Mouse (Mus musculus) stomach, embryonic 16.5 days (tissue): ENCODE data around the gene Gm9513. TPM values are rescaled to one million over a fixed set of nuclear protein-coding genes. Genes with fewer than 3 reads are reported as not detected.

Experiments used
- ATAC-seq: fragments of 200-750 bp; cut with Nextera tagmentation; 2 replicates; pipeline ENCODE4 v1.8.0; 2017; ENCODE audit warnings: moderate number of reproducible peaks, moderate TSS enrichment; ENCODE audit not compliant: insufficient read depth, low FRiP score
- H3K27ac ChIP-seq: fragments of 300-500 bp; sonication (generic); 2 replicates; pipeline ENCODE4 v1.5.1; 2014; ENCODE audit warnings: low read length
- H3K27me3 ChIP-seq: fragments of 300-500 bp; sonication (generic); 2 replicates; pipeline ENCODE4 v1.6.1; 2014; ENCODE audit warnings: low read length, control low read depth, mixed read lengths; ENCODE audit not compliant: control insufficient read depth, insufficient read depth
- H3K36me3 ChIP-seq: fragments of 300-500 bp; sonication (generic); 2 replicates; pipeline ENCODE4 v1.6.1; 2014; ENCODE audit warnings: low read length; ENCODE audit not compliant: control insufficient read depth, insufficient read depth
- H3K4me1 ChIP-seq: fragments of 300-500 bp; sonication (generic); 2 replicates; pipeline ENCODE4 v1.6.1; 2014; ENCODE audit warnings: low read length, control low read depth, mixed read lengths; ENCODE audit not compliant: control insufficient read depth, insufficient read depth
- H3K4me2 ChIP-seq: fragments of 300-500 bp; sonication (generic); 2 replicates; pipeline ENCODE4 v1.6.1; 2014; ENCODE audit warnings: low read depth, low read length, mixed read lengths
- H3K4me3 ChIP-seq: fragments of 300-500 bp; sonication (generic); replicated peaks from 2 replicates; pipeline ENCODE4 v1.5.1; 2014; ENCODE audit warnings: mild to moderate bottlenecking, low read length
- H3K9ac ChIP-seq: fragments of 300-500 bp; sonication (generic); 2 replicates; pipeline ENCODE4 v1.6.1; 2014; ENCODE audit warnings: low read length
- H3K9me3 ChIP-seq: fragments of 300-500 bp; sonication (generic); replicated peaks from 2 replicates; pipeline ENCODE4 v1.6.1; 2016; ENCODE audit warnings: low read length, control low read depth; ENCODE audit not compliant: control insufficient read depth
- WGBS: fragments of 180-500 bp; shearing (Covaris S2); extraction: QIAGEN DNeasy Blood & Tissue Kit; methylation state at CpG from one replicate; pipeline ENCODE4 v1.1.7; 2014; 5-methylcytosine and 5-hydroxymethylcytosine counted together
- polyA plus RNA-seq: library from polyadenylated mRNA; unstranded; fragments of >200 nt; fragmentation: Nextera tagmentation; extraction: Ambion mirVana; gene quantifications from 2 replicates; pipeline ENCODE4 v1.2.1, GENCODE M21; 2015

Gm9513 gene
- polyA plus RNA-seq: not detected in 2 replicates

DNA sequence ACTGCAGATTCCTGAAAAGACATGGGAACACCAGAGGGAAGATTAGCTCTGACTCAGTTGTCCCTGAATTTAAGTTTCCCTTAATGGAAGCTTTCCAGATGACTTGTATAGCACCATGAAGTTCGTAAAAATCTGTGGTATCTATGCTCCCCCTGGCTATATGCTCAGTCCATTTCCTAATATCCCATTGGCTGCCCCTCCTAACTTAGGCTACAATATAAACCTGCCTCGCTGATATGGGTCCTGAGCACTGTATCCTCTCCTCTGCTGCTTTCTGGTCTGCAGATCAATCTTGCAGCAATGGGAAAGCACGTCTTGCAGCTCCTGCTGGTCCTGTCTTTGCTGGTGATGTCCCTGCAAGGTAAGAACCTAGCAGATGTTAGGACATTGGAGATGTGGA is at the start of gene Gm9513:
Gm9513 (plus strand) TSS at position 301 of the 400 bp plus-strand sequence.
- H3K4me2 ChIP-seq: no peak within 1 kb of the TSS
- H3K27ac ChIP-seq: no peak within 1 kb of the TSS
- no peak for ATAC-seq
- H3K4me3 ChIP-seq: no peak within 1 kb of the TSS
- no peak within 1 kb of the TSS for H3K9ac ChIP-seq
- no peaks in the 10 kb centered on the region for H3K36me3 ChIP-seq
- no peaks in the 10 kb centered on the region; the same call in 1 of the 2 replicates for H3K9me3 ChIP-seq
- 47% methylated on average over 3 of the region's 3 CpGs for WGBS
- no peaks in the 10 kb centered on the region for H3K27me3 ChIP-seq
- H3K4me1 ChIP-seq: no peaks in the 10 kb centered on the region

GRCm38 (mm10) chr9:36431584-36431983 is 43.9 kb upstream of the Gm9513 start, which contains the start of gene Gm7257:
Gene Gm7257 (plus strand): TSS chr9:36431884.
- Histone ChIP-seq H3K4me3 (no peak within 1 kb of the TSS), H3K27ac (no peak within 1 kb of the TSS), H3K9ac (no peak within 1 kb of the TSS), H3K4me2 (no peak within 1 kb of the TSS), H3K9me3 (no peaks in the 10 kb centered on the region), H3K4me1 (no peaks in the 10 kb centered on the region), H3K36me3 (no peaks in the 10 kb centered on the region), H3K27me3 (no peaks in the 10 kb centered on the region)
- WGBS: 74% methylated on average over 4 of the region's 4 CpGs
- no peak for ATAC-seq

DNA sequence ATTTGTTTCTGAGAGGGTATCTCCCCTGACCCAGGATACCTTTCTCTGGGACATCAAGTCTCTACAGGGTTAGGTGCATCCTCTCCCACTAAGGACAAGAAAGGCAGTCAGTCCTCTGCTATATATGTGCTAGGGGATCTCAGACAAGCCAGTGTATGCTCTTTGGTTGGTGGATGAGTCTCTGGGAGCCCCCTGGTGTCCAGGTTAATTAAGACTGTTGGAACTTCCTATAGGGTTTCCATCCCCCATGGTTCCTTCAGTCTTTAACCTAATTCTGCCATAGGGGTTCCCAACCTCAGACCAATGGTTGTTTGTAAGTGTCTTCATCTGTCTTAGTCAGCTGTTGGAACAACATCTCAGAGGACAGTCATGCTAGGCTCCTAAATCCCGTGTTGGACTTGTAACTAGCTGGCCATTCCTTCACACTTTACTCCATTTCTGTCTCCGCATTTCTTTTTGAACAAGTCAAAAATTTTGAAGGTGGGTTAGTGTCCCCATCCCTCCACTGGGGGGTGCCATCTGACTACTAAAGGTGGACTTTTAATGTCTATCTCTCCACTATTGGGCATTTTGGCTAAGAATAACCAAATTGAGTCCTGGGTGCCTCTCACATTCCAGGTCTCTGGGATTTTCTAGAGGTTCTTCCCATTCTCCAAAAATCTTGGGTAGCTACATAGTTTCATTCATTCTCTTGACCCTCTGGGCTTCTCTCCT is 40.2 kb upstream of the Gm9513 start:
- 29% methylated on average over 2 of the region's 2 CpGs for WGBS
- no peaks in the 10 kb centered on the region for H3K4me1 ChIP-seq
- no peaks in the 10 kb centered on the region for H3K9me3 ChIP-seq
- H3K36me3 ChIP-seq: no peaks in the 10 kb centered on the region
- no peak overlapping the region for H3K27ac ChIP-seq
- no peak for ATAC-seq
- H3K27me3 ChIP-seq: no peaks in the 10 kb centered on the region
- H3K4me3 ChIP-seq: no peak overlapping the region
- H3K4me2 ChIP-seq: no peak overlapping the region
- H3K9ac ChIP-seq: no peak overlapping the region

GRCm38 (mm10) chr9:36494501-36495220 is 19.2 kb downstream of the Gm9513 start:
- H3K4me1 ChIP-seq: no peaks in the 10 kb centered on the region
- H3K9ac ChIP-seq: no peak overlapping the region
- no peak overlapping the region for H3K4me2 ChIP-seq
- no peaks in the 10 kb centered on the region for H3K36me3 ChIP-seq
- WGBS: 85% methylated on average over 4 of the region's 4 CpGs
- no peaks in the 10 kb centered on the region for H3K27me3 ChIP-seq
- no peak overlapping the region for H3K27ac ChIP-seq
- H3K9me3 ChIP-seq: no peaks in the 10 kb centered on the region
- ATAC-seq: no peak
- H3K4me3 ChIP-seq: no peak overlapping the region

DNA sequence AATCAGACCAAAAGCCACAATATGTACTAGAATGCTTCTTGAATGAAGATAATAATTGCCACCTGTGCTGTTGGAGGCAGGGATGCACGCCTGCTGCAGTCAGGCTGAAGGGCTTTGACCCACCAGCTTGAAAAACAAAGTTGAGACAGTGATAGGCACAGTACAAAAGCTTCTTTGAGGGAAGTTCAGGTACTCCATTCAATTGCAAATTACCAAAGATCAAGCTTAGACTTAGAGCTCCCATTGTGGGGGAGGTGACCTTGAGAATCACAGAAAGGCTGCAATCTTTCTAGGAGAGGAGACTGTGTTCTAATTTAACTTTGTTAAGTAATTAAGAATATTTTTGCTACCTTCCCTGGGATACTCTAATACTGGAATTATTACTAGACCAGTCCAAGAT is 20.4 kb downstream of the Gm9513 start:
- ATAC-seq: no peak
- 58% methylated on average over 1 of the region's 1 CpGs for WGBS
- no peaks in the 10 kb centered on the region for H3K9me3 ChIP-seq
- H3K36me3 ChIP-seq: no peaks in the 10 kb centered on the region
- no peak overlapping the region for H3K27ac ChIP-seq
- H3K4me1 ChIP-seq: no peaks in the 10 kb centered on the region
- H3K4me3 ChIP-seq: no peak overlapping the region
- H3K9ac ChIP-seq: no peak overlapping the region
- no peaks in the 10 kb centered on the region for H3K27me3 ChIP-seq
- H3K4me2 ChIP-seq: no peak overlapping the region

DNA sequence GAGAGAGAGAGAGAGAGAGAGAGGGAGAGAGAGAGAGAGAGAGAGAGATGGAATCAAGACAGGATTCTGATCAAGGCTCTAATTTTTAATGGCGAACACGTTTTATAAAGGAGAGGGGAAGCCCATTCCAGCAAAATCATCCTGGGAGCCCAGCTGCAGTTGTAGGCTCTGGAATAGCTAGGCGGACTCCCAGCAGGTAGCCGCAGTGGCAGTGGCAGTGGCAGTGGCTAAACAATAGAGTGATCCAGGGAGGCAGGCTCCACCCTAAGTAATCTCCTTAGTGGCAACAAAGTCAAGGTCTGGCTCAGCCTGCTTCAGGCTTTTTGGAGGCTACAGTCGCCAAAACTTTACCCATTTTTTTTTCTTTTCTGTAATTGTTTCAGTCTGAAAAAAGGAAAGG is 28.8 kb downstream of the Gm9513 start:
- H3K9me3 ChIP-seq: no peaks in the 10 kb centered on the region
- no peak for ATAC-seq
- H3K4me3 ChIP-seq: no peak overlapping the region
- no peak overlapping the region for H3K9ac ChIP-seq
- WGBS: 76% methylated on average over 5 of the region's 5 CpGs
- H3K27ac ChIP-seq: no peak overlapping the region
- no peaks in the 10 kb centered on the region for H3K4me1 ChIP-seq
- no peak overlapping the region for H3K4me2 ChIP-seq
- H3K27me3 ChIP-seq: no peaks in the 10 kb centered on the region
- H3K36me3 ChIP-seq: no peaks in the 10 kb centered on the region

Other genes with a start within 250 kb of the Gm9513 start
- gene Gm7257, start 43.8 kb upstream of the Gm9513 start, polyA plus RNA-seq: not detected in 2 replicates
- not detected in 2 replicates for gene Gm5615, start 66.3 kb downstream of the Gm9513 start, polyA plus RNA-seq
- gene Gm17689, start 107.0 kb downstream of the Gm9513 start, polyA plus RNA-seq: not detected in 2 replicates
- gene A630095E13Rik, start 167.7 kb downstream of the Gm9513 start, polyA plus RNA-seq: not detected in 2 replicates
- not detected in 2 replicates for gene Acrv1, start 217.6 kb downstream of the Gm9513 start, polyA plus RNA-seq